Mouse (Mus musculus) thymus, adult 2 months (tissue): ENCODE results near the gene Gsk3b.

Experiments
- CTCF ChIP-seq: fragments of 200-500 bp; IDR thresholded peaks from 2 replicates; pipeline ENCODE4 v1.5.1; 2012; ENCODE audit warnings: mild to moderate bottlenecking, control low read depth, low read length, moderate library complexity, borderline replicate concordance; ENCODE audit not compliant: control insufficient read depth, poor library complexity, insufficient read depth; ENCODE audit errors: extremely low read depth
- POLR2A ChIP-seq: fragments of 200-500 bp; IDR thresholded peaks from 2 replicates; pipeline ENCODE4 v1.6.1; 2012; ENCODE audit warnings: mild to moderate bottlenecking, low read length, control low read depth, moderate library complexity; ENCODE audit not compliant: control insufficient read depth, poor library complexity, insufficient read depth; ENCODE audit errors: extremely low read depth

DNA sequence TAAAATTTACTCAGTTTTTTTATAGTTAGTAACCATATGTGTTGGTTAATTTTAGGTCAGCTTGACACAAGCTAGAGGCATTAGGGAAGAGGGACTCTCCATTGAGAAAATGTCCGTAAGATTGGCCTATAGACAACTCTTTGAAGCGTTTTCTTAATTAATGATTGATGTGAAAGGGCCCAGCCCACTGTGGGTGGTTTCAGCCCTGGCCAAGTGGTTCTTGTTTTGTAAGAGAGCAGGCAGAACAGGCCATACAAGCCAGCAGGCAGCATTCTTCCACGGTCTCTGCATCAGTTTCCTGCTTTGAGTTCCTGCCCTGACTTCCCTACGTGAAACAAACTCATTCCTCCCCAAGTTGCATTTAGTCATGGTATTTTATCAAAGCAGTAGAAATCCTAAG is 90.3 kb downstream of the Gsk3b start:
- TF ChIP-seq CTCF (no peak), POLR2A (no peak)
